Mouse (Mus musculus): ENCODE measurements around the gene Anxa9. TPM values are rescaled to one million over a fixed set of nuclear protein-coding genes. Genes with fewer than 3 reads are reported as not detected.

The Anxa9 gene
- polyA plus RNA-seq, 1 experiment from 2014 or later, result 6.7 TPM

- peaks cover 52% of the 10 kb centered on the region for H3K36me3 ChIP-seq (ENCODE audit: control insufficient read depth, insufficient read depth, low read length)
Measured at GRCm38 (mm10) chr3:95328803-95329404, 21.9 kb upstream of the Anxa9 start.

GRCm38 (mm10) chr3:95324454-95325144 is 17.6 kb upstream of the Anxa9 start:
- H3K9ac ChIP-seq (ENCODE audit: low read depth, low read length), result no peak overlapping the region
- no peak overlapping the region for H3K4me2 ChIP-seq
- ATAC-seq (replicated peaks; ENCODE audit: low FRiP score), result 0 out of 2 replicates have a peak, but pooled peaks have one; percentile 44
- peaks cover 69% of the 10 kb centered on the region for H3K36me3 ChIP-seq (ENCODE audit: control insufficient read depth, insufficient read depth, low read length)
- H3K4me3 ChIP-seq (ENCODE audit: low read depth, low read length), result no peak overlapping the region
- 91% methylated on average over 6 of the region's 6 CpGs for WGBS
- H3K9me3 ChIP-seq (ENCODE audit: control insufficient read depth, low read length), result no peaks in the 10 kb centered on the region
- DNase-seq (ENCODE audit: low spot score), result no peak
- 0 out of 2 replicates have a peak, but pooled peaks cover 3% of the 10 kb centered on the region for H3K4me1 ChIP-seq (replicated peaks; ENCODE audit: control insufficient read depth, insufficient read depth, low read length)
- H3K27me3 ChIP-seq (replicated peaks; ENCODE audit: control insufficient read depth, insufficient read depth, low read length), result no peaks in the 10 kb centered on the region
- H3K27ac ChIP-seq (ENCODE audit: low read depth, low read length), result no peak overlapping the region

More at GRCm38 (mm10) chr3:95328803-95329404, 21.9 kb upstream of the Anxa9 start:
- H3K4me2 ChIP-seq, result no peak overlapping the region
- no peak for ATAC-seq (replicated peaks; ENCODE audit: low FRiP score)
- no peaks in the 10 kb centered on the region for H3K9me3 ChIP-seq (ENCODE audit: control insufficient read depth, low read length)
- no peak overlapping the region for H3K9ac ChIP-seq (ENCODE audit: low read depth, low read length)
- 84% methylated on average over 1 of the region's 1 CpGs for WGBS
- no peak for DNase-seq (ENCODE audit: low spot score)
- no peaks in the 10 kb centered on the region for H3K27me3 ChIP-seq (replicated peaks; ENCODE audit: control insufficient read depth, insufficient read depth, low read length)
- no peak overlapping the region for H3K4me3 ChIP-seq (ENCODE audit: low read depth, low read length)
- no peaks in the 10 kb centered on the region for H3K4me1 ChIP-seq (replicated peaks; ENCODE audit: control insufficient read depth, insufficient read depth, low read length)
- H3K27ac ChIP-seq (ENCODE audit: low read depth, low read length), result no peak overlapping the region

GRCm38 (mm10) chr3:95323429-95323828 is 16.5 kb upstream of the Anxa9 start:
- H3K27ac ChIP-seq (ENCODE audit: low read depth, low read length), result no peak overlapping the region
- H3K4me1 ChIP-seq (replicated peaks; ENCODE audit: control insufficient read depth, insufficient read depth, low read length), result peaks cover 11% of the 10 kb centered on the region
- H3K9ac ChIP-seq (ENCODE audit: low read depth, low read length), result no peak overlapping the region

GRCm38 (mm10) chr3:95319701-95320625 is 13.0 kb upstream of the Anxa9 start:
- ATAC-seq (replicated peaks; ENCODE audit: low FRiP score) (no peak), DNase-seq (ENCODE audit: low spot score) (no peak)
- Histone ChIP-seq H3K4me1 (replicated peaks; ENCODE audit: control insufficient read depth, insufficient read depth, low read length) (peaks cover 26% of the 10 kb centered on the region), H3K27ac (ENCODE audit: low read depth, low read length) (no peak overlapping the region), H3K27me3 (replicated peaks; ENCODE audit: control insufficient read depth, insufficient read depth, low read length) (no peaks in the 10 kb centered on the region), H3K9ac (ENCODE audit: low read depth, low read length) (peak overlapping the region; percentile 22; the same call in 1 of the 2 replicates), H3K4me3 (ENCODE audit: low read depth, low read length) (no peak overlapping the region), H3K36me3 (ENCODE audit: control insufficient read depth, insufficient read depth, low read length) (peaks cover 43% of the 10 kb centered on the region), H3K4me2 (no peak overlapping the region; the same call in 1 of the 2 replicates), H3K9me3 (ENCODE audit: control insufficient read depth, low read length) (no peaks in the 10 kb centered on the region)
- 79% methylated on average over 12 of the region's 12 CpGs for WGBS

More at GRCm38 (mm10) chr3:95323429-95323828, 16.5 kb upstream of the Anxa9 start:
- no peaks in the 10 kb centered on the region for H3K27me3 ChIP-seq (replicated peaks; ENCODE audit: control insufficient read depth, insufficient read depth, low read length)
- ATAC-seq (replicated peaks; ENCODE audit: low FRiP score) (no peak), DNase-seq (ENCODE audit: low spot score) (no peak)
- no peak overlapping the region for H3K4me2 ChIP-seq
- H3K36me3 ChIP-seq (ENCODE audit: control insufficient read depth, insufficient read depth, low read length), result peaks cover 67% of the 10 kb centered on the region
- no peaks in the 10 kb centered on the region for H3K9me3 ChIP-seq (ENCODE audit: control insufficient read depth, low read length)
- 79% methylated on average over 3 of the region's 3 CpGs for WGBS
- no peak overlapping the region for H3K4me3 ChIP-seq (ENCODE audit: low read depth, low read length)

GRCm38 (mm10) chr3:95319110-95319509 is 12.1 kb upstream of the Anxa9 start:
- ATAC-seq (replicated peaks; ENCODE audit: low FRiP score) (no peak), DNase-seq (ENCODE audit: low spot score) (no peak)
- 68% methylated on average over 2 of the region's 2 CpGs for WGBS
- 0 out of 2 replicates have a peak overlapping the region, but pooled peaks have one; percentile 47 for H3K27ac ChIP-seq (ENCODE audit: low read depth, low read length)
- peak overlapping the region; percentile 46 for H3K4me2 ChIP-seq
- H3K36me3 ChIP-seq (ENCODE audit: control insufficient read depth, insufficient read depth, low read length), result peaks cover 36% of the 10 kb centered on the region
- H3K4me1 ChIP-seq (replicated peaks; ENCODE audit: control insufficient read depth, insufficient read depth, low read length), result peaks cover 26% of the 10 kb centered on the region
- H3K9me3 ChIP-seq (ENCODE audit: control insufficient read depth, low read length), result no peaks in the 10 kb centered on the region
- 0 out of 2 replicates have a peak overlapping the region, but pooled peaks have one; percentile 8 for H3K9ac ChIP-seq (ENCODE audit: low read depth, low read length)
- H3K27me3 ChIP-seq (replicated peaks; ENCODE audit: control insufficient read depth, insufficient read depth, low read length), result no peaks in the 10 kb centered on the region
- H3K4me3 ChIP-seq (ENCODE audit: low read depth, low read length), result peak overlapping the region; percentile 10; the same call in 1 of the 2 replicates

GRCm38 (mm10) chr3:95318548-95318947 is 11.6 kb upstream of the Anxa9 start:
- H3K4me1 ChIP-seq (replicated peaks; ENCODE audit: control insufficient read depth, insufficient read depth, low read length), result peaks cover 28% of the 10 kb centered on the region
- peak overlapping the region; percentile 46 for H3K4me2 ChIP-seq
- DNase-seq (ENCODE audit: low spot score) (no peak), ATAC-seq (replicated peaks; ENCODE audit: low FRiP score) (no peak)
- H3K36me3 ChIP-seq (ENCODE audit: control insufficient read depth, insufficient read depth, low read length), result peaks cover 30% of the 10 kb centered on the region
- no peaks in the 10 kb centered on the region for H3K27me3 ChIP-seq (replicated peaks; ENCODE audit: control insufficient read depth, insufficient read depth, low read length)
- WGBS, result 45% methylated on average over 6 of the region's 6 CpGs
- no peak overlapping the region for H3K9ac ChIP-seq (ENCODE audit: low read depth, low read length)
- H3K27ac ChIP-seq (ENCODE audit: low read depth, low read length), result 0 out of 2 replicates have a peak overlapping the region, but pooled peaks have one; percentile 47
- H3K4me3 ChIP-seq (ENCODE audit: low read depth, low read length), result peak overlapping the region; percentile 10; the same call in 1 of the 2 replicates
- H3K9me3 ChIP-seq (ENCODE audit: control insufficient read depth, low read length), result no peaks in the 10 kb centered on the region

- Histone ChIP-seq H3K4me3 (ENCODE audit: low read depth, low read length) (peak overlapping the region; percentile 18), H3K9ac (ENCODE audit: low read depth, low read length) (no peak overlapping the region), H3K9me3 (ENCODE audit: control insufficient read depth, low read length) (no peaks in the 10 kb centered on the region), H3K4me1 (replicated peaks; ENCODE audit: control insufficient read depth, insufficient read depth, low read length) (peaks cover 33% of the 10 kb centered on the region), H3K27ac (ENCODE audit: low read depth, low read length) (0 out of 2 replicates have a peak overlapping the region, but pooled peaks have one; percentile 6), H3K27me3 (replicated peaks; ENCODE audit: control insufficient read depth, insufficient read depth, low read length) (no peaks in the 10 kb centered on the region), H3K36me3 (ENCODE audit: control insufficient read depth, insufficient read depth, low read length) (peaks cover 22% of the 10 kb centered on the region), H3K4me2 (peak overlapping the region; percentile 78)
- ATAC-seq (replicated peaks; ENCODE audit: low FRiP score) (no peak), DNase-seq (ENCODE audit: low spot score) (no peak)
- 27% methylated on average over 12 of the region's 12 CpGs for WGBS
Measured at GRCm38 (mm10) chr3:95317414-95318080, 10.6 kb upstream of the Anxa9 start.
